Mouse (Mus musculus): ENCODE results near the gene Sipa1l2.

The Sipa1l2 gene

GRCm38 (mm10) chr8:125513935-125514334, 55.7 kb downstream of the Sipa1l2 start:
- DNase-seq (ENCODE audit: low spot score in 2 of 2) = no peak

GRCm38 (mm10) chr8:125513242-125513866, 56.3 kb downstream of the Sipa1l2 start:
- no peak for DNase-seq (ENCODE audit: low spot score in 2 of 2)

GRCm38 (mm10) chr8:125512561-125512960, 57.0 kb downstream of the Sipa1l2 start:
- DNase-seq (ENCODE audit: low spot score in 2 of 2) = no peak

- no peak for DNase-seq (ENCODE audit: low spot score in 2 of 2)
Observed at GRCm38 (mm10) chr8:125510861-125511668, 58.5 kb downstream of the Sipa1l2 start.

GRCm38 (mm10) chr8:125509776-125510175, 59.8 kb downstream of the Sipa1l2 start:
- DNase-seq (ENCODE audit: low spot score in 2 of 2) = no peak

- DNase-seq (ENCODE audit: low spot score in 2 of 2) = no peak
Observed at GRCm38 (mm10) chr8:125509175-125509574, 60.4 kb downstream of the Sipa1l2 start.

GRCm38 (mm10) chr8:125507291-125507690, 62.3 kb downstream of the Sipa1l2 start:
- DNase-seq (ENCODE audit: low spot score in 2 of 2) = no peak

- no peak for DNase-seq (ENCODE audit: low spot score in 2 of 2)
Observed at GRCm38 (mm10) chr8:125504605-125505257, 64.9 kb downstream of the Sipa1l2 start.

GRCm38 (mm10) chr8:125503808-125504207, 65.8 kb downstream of the Sipa1l2 start:
- DNase-seq (ENCODE audit: low spot score in 2 of 2) = no peak

GRCm38 (mm10) chr8:125502828-125503227, 66.8 kb downstream of the Sipa1l2 start:
- no peak for DNase-seq (ENCODE audit: low spot score in 2 of 2)

- no peak for DNase-seq (ENCODE audit: low spot score in 2 of 2)
Observed at GRCm38 (mm10) chr8:125500005-125500404, 69.6 kb downstream of the Sipa1l2 start.

- no peak for DNase-seq (ENCODE audit: low spot score in 2 of 2)
Observed at GRCm38 (mm10) chr8:125498508-125498907, 71.1 kb downstream of the Sipa1l2 start.

- no peak for DNase-seq (ENCODE audit: low spot score in 2 of 2)
Observed at GRCm38 (mm10) chr8:125495545-125495944, 74.1 kb downstream of the Sipa1l2 start.

GRCm38 (mm10) chr8:125493254-125493815, 76.3 kb downstream of the Sipa1l2 start:
- no peak for DNase-seq (ENCODE audit: low spot score in 2 of 2)

- no peak for DNase-seq (ENCODE audit: low spot score in 2 of 2)
Observed at GRCm38 (mm10) chr8:125492416-125492815, 77.2 kb downstream of the Sipa1l2 start.

GRCm38 (mm10) chr8:125488747-125489146, 80.9 kb downstream of the Sipa1l2 start:
- no peak for DNase-seq (ENCODE audit: low spot score in 2 of 2)

- DNase-seq (ENCODE audit: low spot score in 2 of 2) = no peak
Observed at GRCm38 (mm10) chr8:125485715-125486114, 83.9 kb downstream of the Sipa1l2 start.

GRCm38 (mm10) chr8:125484530-125485196, 84.9 kb downstream of the Sipa1l2 start:
- no peak for DNase-seq (ENCODE audit: low spot score in 2 of 2)

- no peak for DNase-seq (ENCODE audit: low spot score in 2 of 2)
Observed at GRCm38 (mm10) chr8:125482491-125483096, 87.0 kb downstream of the Sipa1l2 start.

- DNase-seq (ENCODE audit: low spot score in 2 of 2) = no peak
Observed at GRCm38 (mm10) chr8:125474876-125475275, 94.7 kb downstream of the Sipa1l2 start.

- DNase-seq (ENCODE audit: low spot score in 2 of 2) = no peak
Observed at GRCm38 (mm10) chr8:125471374-125471773, 98.2 kb downstream of the Sipa1l2 start.
